7 mouse cellular contexts compared by ENCODE assay signal in genomic region chr10:40371914-40372675, GRCm38 (mm10). TPM values are rescaled to one million over a fixed set of nuclear protein-coding genes. Genes with fewer than 3 reads are reported as not detected.
DNase-seq lines count a peak whose midpoint lies in the region; ATAC-seq and TF ChIP-seq lines count a peak whose summit lies in the region.

No protein-coding gene starts in this region.

- H3K4me1 ChIP-seq in liver, embryonic 11.5 days (replicated peaks; ENCODE audit: control insufficient read depth, insufficient read depth, low read length), result no peaks in the 10 kb centered on the region
- H3K4me1 ChIP-seq in embryonic facial prominence, embryonic 13.5 days, result peaks cover 35% of the 10 kb centered on the region
- H3K4me1 ChIP-seq in intestine, postnatal 0 days (replicated peaks; ENCODE audit: control insufficient read depth, insufficient read depth, low read length), result no peaks in the 10 kb centered on the region
- H3K4me1 ChIP-seq in midbrain, embryonic 13.5 days (replicated peaks), result peaks cover 22% of the 10 kb centered on the region

- CTCF ChIA-PET in Patski (lab: Charles Lee), result interaction anchor here (1.6 to 2.7 kb wide), 2 partner anchors 22 to 153 kb away, joined by 5 to 12 read pairs; no protein-coding TSS in a partner anchor

- H3K9ac ChIP-seq in liver, embryonic 11.5 days (ENCODE audit: low read depth, low read length), result no peak overlapping the region
- peak overlapping the region; percentile 41; the same call in 1 of the 2 replicates for H3K9ac ChIP-seq in embryonic facial prominence, embryonic 13.5 days
- H3K9ac ChIP-seq in intestine, postnatal 0 days (ENCODE audit: low read depth, low read length), result no peak overlapping the region
- no peak overlapping the region for H3K9ac ChIP-seq in midbrain, embryonic 13.5 days (replicated peaks)

- no peaks in the 10 kb centered on the region for H3K27me3 ChIP-seq in liver, embryonic 11.5 days (replicated peaks; ENCODE audit: control insufficient read depth, insufficient read depth, low read length)
- H3K27me3 ChIP-seq in Patski, result no peaks in the 10 kb centered on the region
- no peaks in the 10 kb centered on the region for H3K27me3 ChIP-seq in embryonic facial prominence, embryonic 13.5 days
- H3K27me3 ChIP-seq in intestine, postnatal 0 days (replicated peaks; ENCODE audit: control insufficient read depth, insufficient read depth, low read length), result no peaks in the 10 kb centered on the region
- H3K27me3 ChIP-seq in midbrain, embryonic 13.5 days, result no peaks in the 10 kb centered on the region

- in situ Hi-C loops in Patski (cut with MboI; ENCODE audit: low pct_unique_long_range_greater_than_20kb), result loop anchor here (5.0 kb wide), 1 partner anchor 150 kb away; no protein-coding TSS in a partner anchor

- peak overlapping the region; percentile 28; the same call in 1 of the 2 replicates for H3K27ac ChIP-seq in liver, embryonic 11.5 days (ENCODE audit: low read depth, low read length)
- H3K27ac ChIP-seq in embryonic facial prominence, embryonic 13.5 days, result peak overlapping the region; percentile 87
- H3K27ac ChIP-seq in intestine, postnatal 0 days (ENCODE audit: low read depth, low read length), result no peak overlapping the region
- H3K27ac ChIP-seq in midbrain, embryonic 13.5 days, result peak overlapping the region; percentile 61

- no peaks in the 10 kb centered on the region for H3K36me3 ChIP-seq in liver, embryonic 11.5 days (ENCODE audit: control insufficient read depth, insufficient read depth, low read length)
- no peaks in the 10 kb centered on the region for H3K36me3 ChIP-seq in embryonic facial prominence, embryonic 13.5 days
- H3K36me3 ChIP-seq in intestine, postnatal 0 days (ENCODE audit: control insufficient read depth, insufficient read depth), result no peaks in the 10 kb centered on the region
- no peaks in the 10 kb centered on the region for H3K36me3 ChIP-seq in midbrain, embryonic 13.5 days

- H3K4me3 ChIP-seq in liver, embryonic 11.5 days (ENCODE audit: low read depth, low read length), result no peak overlapping the region
- no peak overlapping the region for H3K4me3 ChIP-seq in embryonic facial prominence, embryonic 13.5 days
- no peak overlapping the region for H3K4me3 ChIP-seq in intestine, postnatal 0 days (ENCODE audit: low read depth, low read length)
- H3K4me3 ChIP-seq in midbrain, embryonic 13.5 days (replicated peaks), result no peak overlapping the region

- no peak overlapping the region for H3K4me2 ChIP-seq in liver, embryonic 11.5 days
- peak overlapping the region; percentile 46 for H3K4me2 ChIP-seq in embryonic facial prominence, embryonic 13.5 days
- H3K4me2 ChIP-seq in intestine, postnatal 0 days (replicated peaks; ENCODE audit: low read depth), result no peak overlapping the region
- peak overlapping the region; percentile 24 for H3K4me2 ChIP-seq in midbrain, embryonic 13.5 days (replicated peaks)

- DNase-seq in liver, embryonic 11.5 days (ENCODE audit: low spot score), result no peak
- DNase-seq in liver, result no peak
- peak; percentile 93 for DNase-seq in Patski (ENCODE audit: low read depth, low spot score)
- no peak for DNase-seq in gastrocnemius, postnatal 14 days

- no peak for ATAC-seq in liver, embryonic 11.5 days (replicated peaks; ENCODE audit: low FRiP score)
- ATAC-seq in Patski, result peak; percentile 94
- ATAC-seq in embryonic facial prominence, embryonic 13.5 days (ENCODE audit: insufficient number of reproducible peaks, insufficient read depth, low FRiP score, low TSS enrichment, low read depth), result 0 out of 2 replicates have a peak, but pooled peaks have one; percentile 37
- ATAC-seq in intestine, postnatal 0 days, result 0 out of 2 replicates have a peak, but pooled peaks have one; percentile 19
- peak; percentile 84 for ATAC-seq in midbrain, embryonic 13.5 days

- 73% methylated on average over 11 of the region's 11 CpGs for WGBS in liver, embryonic 11.5 days
- WGBS in embryonic facial prominence, embryonic 13.5 days, result 44% methylated on average over 11 of the region's 11 CpGs
- WGBS in intestine, postnatal 0 days, result 52% methylated on average over 11 of the region's 11 CpGs
- WGBS in midbrain, embryonic 13.5 days, result 16% methylated on average over 11 of the region's 11 CpGs

- TF ChIP-seq CTCF in Patski (IDR thresholded peaks at IDR 0.05), result no peak
- TF ChIP-seq CTCF in intestine, postnatal 0 days (IDR thresholded peaks at IDR 0.05; ENCODE audit: low read depth), result no peak

- POLR2A ChIA-PET in Patski (lab: Charles Lee), result interaction anchor here (0.7 to 1.3 kb wide), 2 partner anchors 20 to 23 kb away, joined by 3 read pairs; no protein-coding TSS in a partner anchor

- intact Hi-C loops in gastrocnemius, postnatal 14 days (cut with DNase I; ENCODE audit: low total_unique reads), result loop anchor here (10.0 kb wide), 1 partner anchor 153 kb away; no protein-coding TSS in a partner anchor

- H3K9me3 ChIP-seq in liver, embryonic 11.5 days (ENCODE audit: control insufficient read depth, low read length), result no peaks in the 10 kb centered on the region
- H3K9me3 ChIP-seq in embryonic facial prominence, embryonic 13.5 days, result no peaks in the 10 kb centered on the region
- H3K9me3 ChIP-seq in intestine, postnatal 0 days (ENCODE audit: control insufficient read depth), result no peaks in the 10 kb centered on the region
- no peaks in the 10 kb centered on the region for H3K9me3 ChIP-seq in midbrain, embryonic 13.5 days

RNA-seq across cellular contexts. Expression of gene Cdk19, which starts 32.7 kb away (rescaled TPM):
- polyA plus RNA-seq in liver, embryonic 11.5 days (2014; fragmentation: Nextera tagmentation; extraction: Ambion mirVana), result 4.4 and 4.6 TPM in 2 replicates
- 18.6 TPM for polyA plus RNA-seq in Patski (2021)
- polyA plus RNA-seq in embryonic facial prominence, embryonic 13.5 days (2015; fragmentation: Nextera tagmentation; extraction: Ambion mirVana), result 12.0 and 13.1 TPM in 2 replicates
- polyA plus RNA-seq in intestine, postnatal 0 days (2015; fragmentation: Nextera tagmentation; extraction: Ambion mirVana), result 3.0 and 3.2 TPM in 2 replicates
- 8.1 and 10.3 TPM in 2 replicates for polyA plus RNA-seq in midbrain, embryonic 13.5 days (2015; fragmentation: Nextera tagmentation; extraction: Ambion mirVana)
- 1 to 10 TPM; 5.4 to 6.4 TPM for total RNA-seq in gastrocnemius, postnatal 14 days (2021)

Comparison
In these comparisons a context has a peak if more than half of its experiments do, and no peak if none do; other contexts are left out.
1. H3K4me2 ChIP-seq: peak in embryonic facial prominence, embryonic 13.5 days (single experiment) and midbrain, embryonic 13.5 days (single experiment); none in liver, embryonic 11.5 days (single experiment) and intestine, postnatal 0 days (single experiment).